Mouse (Mus musculus) Muller cell, postnatal 12 days (primary cell): Measurements from ENCODE around the gene 4931406P16Rik.
A peak's percentile ranks its signal among the peaks of the same experiment; 100 is the strongest.
"Not testable (repeated sequence)": the region's sequence is repeated elsewhere in the genome, so short reads cannot be mapped to it uniquely, and the experiment has no call there.

Experiments used
- DNase-seq: peaks from one replicate; pipeline ENCODE4 v3.0.0-alpha.2; 2015; ENCODE audit errors: inconsistent ontology term

4931406P16Rik gene

GRCm38 (mm10) chr7:34313443-34313875, at the start of gene 4931406P16Rik:
Gene 4931406P16Rik, minus strand, starts transcription at chr7:34313551.
- DNase-seq: peak; percentile 93

- DNase-seq: peak; percentile 33
Measured at GRCm38 (mm10) chr7:34355629-34356028, 42.3 kb upstream of the 4931406P16Rik start.

DNA sequence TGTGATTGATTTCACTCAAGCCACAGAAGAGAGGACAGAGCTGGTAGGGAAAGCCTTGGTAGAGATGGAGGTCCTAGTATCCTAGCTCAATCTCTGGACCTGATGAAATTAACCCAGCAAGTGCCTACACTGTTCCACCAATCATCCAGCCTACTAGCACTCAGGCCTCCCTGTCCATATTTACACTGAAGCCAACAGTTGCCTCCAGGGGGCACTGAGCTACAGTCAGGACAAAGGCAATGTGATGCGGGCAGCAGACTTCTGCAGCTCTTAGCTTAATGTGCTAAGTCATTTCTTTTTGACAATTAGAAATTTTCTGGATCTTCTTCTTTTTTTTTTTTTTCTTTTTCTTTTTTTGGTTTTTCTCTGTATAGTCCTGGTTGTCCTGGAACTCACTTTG, 38.6 kb upstream of the 4931406P16Rik start:
- no peak for DNase-seq

- no peak for DNase-seq
Measured at GRCm38 (mm10) chr7:34350166-34350565, 36.8 kb upstream of the 4931406P16Rik start.

DNA sequence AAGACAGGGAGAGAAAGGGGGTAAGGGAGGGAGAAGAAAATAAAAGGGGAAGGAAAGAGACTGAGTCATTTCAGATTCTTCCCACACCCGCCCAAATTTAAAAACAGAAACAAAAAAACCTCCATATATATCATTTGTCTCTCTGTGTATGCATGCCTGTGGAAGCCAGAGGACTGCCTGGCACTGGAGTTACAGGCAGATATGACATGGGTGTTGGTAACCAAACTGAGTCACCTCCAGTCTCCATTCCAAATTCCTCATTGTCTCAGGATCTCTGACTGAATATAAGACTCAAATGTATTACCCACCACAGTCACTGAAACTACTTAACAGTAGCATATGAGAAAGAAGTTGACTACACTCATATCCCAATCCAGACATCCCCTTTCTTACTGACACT, 34.7 kb upstream of the 4931406P16Rik start:
- peak; percentile 40 for DNase-seq

DNA sequence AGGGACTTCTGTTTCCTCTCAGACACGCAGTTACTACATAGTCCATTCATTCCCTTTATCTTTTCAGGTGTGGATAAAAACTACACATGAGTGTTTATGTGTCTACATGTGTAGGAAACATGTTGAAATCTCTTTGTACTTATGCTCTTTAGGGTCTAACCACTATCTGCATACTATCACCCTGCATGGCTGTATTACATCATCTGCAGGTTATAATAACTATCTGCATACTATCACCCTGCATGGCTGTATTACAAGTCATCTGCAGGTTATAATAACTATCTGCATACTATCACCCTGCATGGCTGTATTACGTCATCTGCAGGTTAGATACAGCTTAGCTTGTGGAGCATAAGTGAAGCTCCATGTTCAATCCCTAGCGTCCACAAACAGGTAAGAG, 33.7 kb upstream of the 4931406P16Rik start:
- no peak for DNase-seq

DNA sequence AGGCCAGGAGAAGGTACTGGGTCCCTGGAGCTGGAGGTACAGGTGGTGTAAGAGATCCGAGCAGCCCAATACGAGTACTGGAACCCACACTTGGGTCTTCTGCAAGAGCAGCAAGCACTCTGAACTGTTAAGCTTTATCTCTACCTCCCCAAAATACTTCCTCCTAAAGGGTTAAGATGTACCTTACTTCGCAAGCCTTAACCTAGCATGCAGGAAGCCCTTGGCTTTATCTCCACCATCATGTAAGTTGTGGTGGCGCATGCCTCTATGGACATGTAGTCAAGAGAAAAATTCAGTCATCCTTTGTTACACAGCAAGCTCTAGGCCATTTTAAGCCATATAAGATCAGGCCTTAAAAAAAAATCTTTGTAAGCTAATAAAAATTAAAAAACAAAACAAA, 33.2 kb upstream of the 4931406P16Rik start:
- DNase-seq: no peak

DNA sequence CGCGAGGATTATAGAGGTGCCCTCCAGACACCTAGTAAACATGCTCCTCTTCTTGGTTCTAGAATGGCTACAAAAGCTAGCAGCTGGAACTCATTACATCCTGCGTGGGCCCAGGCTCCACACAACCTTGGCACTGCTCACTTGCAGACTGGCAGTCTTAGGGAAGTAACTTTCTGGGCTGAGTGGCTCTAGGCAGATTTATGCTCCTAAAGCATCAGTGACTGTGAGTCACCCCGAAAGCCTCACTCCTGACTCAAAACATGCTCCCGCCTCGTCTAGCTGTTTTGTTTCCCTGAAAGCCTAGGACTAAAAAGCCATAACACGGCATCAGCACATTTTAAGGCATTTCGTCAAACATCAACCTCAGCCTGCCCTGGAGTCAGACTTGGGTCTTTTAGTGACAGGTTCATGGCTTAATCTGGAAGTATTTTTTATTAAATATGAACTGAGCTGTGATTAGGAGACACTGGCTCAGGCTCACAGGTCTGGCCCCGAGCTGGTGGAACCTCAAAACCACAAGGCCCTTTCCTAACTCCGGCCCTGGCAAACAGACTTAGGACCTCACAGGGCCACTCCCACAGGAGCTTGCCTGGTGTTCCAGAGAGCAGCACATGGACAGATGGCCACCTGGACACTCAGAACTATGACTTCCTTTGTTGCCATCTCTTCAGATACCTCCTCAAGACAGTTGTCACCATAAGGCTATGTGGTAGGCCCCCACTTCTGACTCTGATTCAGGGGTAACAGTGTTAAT, 28.9 kb upstream of the 4931406P16Rik start:
- peak; percentile 76 for DNase-seq

DNA sequence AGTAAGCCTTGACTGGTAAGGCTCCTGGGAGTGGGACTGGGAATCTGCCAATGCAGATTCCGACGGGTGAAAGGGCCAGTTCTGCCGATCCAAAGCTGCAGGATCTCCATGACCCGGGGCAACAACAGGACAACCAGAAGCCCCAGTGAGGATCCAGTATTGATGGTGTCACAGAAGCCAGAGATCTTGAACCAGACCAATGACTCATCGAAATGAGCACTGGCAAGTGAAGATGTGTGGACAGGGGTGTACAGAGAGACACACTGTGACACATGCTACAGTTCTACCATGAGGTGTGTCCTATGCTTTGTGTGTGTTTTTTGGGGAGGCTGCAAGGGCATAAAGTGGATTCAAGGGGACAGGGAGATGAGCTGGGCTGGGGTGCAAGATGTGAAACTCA, 27.5 kb upstream of the 4931406P16Rik start:
- no peak for DNase-seq

- peak; percentile 79 for DNase-seq
Measured at GRCm38 (mm10) chr7:34339164-34339489, 25.8 kb upstream of the 4931406P16Rik start.

DNA sequence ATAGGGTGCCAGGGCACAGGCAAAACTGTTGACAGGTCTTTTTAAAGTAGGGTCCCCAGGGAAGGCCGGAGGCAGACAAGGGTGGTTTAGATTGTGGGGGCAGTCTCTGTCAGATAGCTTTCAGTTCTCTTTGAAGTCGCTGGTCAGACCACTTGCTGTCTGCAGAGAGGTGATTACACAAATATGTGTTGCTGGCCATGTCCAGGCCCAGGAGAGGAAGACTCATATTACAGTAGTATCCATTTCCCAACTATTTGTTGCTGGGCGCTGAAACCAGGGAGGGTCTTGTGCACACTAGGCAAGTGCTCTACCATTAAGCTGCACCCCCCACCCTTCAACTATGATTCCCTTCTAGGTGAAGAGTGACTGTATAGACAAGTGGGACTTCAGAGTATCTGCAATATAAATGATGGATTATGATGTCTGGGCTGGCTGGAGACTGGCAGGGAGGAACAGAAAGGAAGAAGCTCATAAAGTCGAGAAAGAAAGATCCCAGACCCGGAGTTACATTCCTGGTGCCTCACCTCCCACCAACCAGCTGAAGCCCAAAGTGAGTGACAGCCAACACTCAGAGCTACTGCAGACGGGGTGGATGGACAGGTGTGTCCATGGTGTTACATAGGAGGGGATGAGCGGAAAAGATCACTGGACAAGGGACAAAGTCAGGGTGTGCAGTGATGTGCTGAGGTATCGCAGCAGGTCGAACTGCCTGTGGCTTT, 25.3 kb upstream of the 4931406P16Rik start:
- no peak for DNase-seq

DNA sequence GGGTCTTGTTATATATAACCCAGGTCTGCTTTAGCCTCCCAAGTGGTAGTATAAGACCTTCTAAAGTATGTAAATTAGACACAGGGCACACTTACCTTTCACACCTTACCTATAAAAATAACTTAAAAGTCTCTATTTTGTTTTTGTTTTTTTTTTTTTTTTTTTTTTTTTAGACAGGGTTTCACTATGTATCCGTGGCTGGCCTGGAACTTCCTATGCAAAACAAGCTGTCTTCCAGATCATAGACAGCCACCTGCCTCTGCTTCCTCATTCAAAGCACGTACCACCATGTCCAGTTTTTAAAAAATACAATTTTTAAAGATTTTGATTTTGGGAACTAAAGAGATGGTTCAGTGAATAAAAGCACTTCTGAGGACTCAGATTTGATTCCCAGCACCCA, 23.9 kb upstream of the 4931406P16Rik start:
- DNase-seq: no peak

DNA sequence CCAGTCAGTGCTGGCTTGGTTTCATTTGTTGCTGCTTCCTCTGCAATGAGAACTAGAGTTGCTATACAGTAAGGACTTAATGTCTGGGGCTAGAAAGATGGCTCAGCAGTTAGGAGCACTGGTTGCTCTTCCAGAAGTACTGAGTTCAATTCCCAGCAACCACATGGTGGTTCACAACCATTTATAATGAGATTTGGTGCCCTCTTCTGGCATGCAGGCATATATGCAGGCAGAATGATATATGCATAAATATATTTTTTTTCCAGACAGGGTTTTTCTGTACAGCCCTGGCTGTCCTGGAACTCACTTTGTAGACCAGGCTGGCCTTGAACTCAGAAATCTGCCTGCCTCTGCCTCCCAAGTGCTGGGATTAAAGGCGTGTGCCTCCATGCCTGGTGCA, 23.2 kb upstream of the 4931406P16Rik start:
- DNase-seq: not testable (repeated sequence)

- DNase-seq: no peak
Measured at GRCm38 (mm10) chr7:34327493-34327892, 14.1 kb upstream of the 4931406P16Rik start.

DNA sequence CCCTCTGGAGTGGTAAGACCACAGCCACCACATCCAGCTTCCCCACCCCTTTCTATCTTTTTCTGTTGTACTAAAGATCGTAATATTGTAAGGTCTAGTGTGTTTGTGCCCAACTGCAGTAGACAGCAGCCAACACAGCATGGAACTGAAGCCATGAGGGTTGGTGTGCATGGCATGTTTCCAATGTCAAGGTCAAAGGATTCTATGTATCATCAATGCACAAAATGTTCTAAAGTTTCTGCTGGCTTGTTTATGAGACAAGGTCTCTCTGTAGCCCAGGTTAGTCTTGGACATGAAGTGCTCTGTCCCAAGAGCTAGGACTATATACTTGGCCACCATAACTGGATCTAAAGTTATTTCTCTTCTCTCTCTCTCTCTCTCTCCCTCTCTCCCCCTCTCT, 11.5 kb upstream of the 4931406P16Rik start:
- DNase-seq: no peak

DNA sequence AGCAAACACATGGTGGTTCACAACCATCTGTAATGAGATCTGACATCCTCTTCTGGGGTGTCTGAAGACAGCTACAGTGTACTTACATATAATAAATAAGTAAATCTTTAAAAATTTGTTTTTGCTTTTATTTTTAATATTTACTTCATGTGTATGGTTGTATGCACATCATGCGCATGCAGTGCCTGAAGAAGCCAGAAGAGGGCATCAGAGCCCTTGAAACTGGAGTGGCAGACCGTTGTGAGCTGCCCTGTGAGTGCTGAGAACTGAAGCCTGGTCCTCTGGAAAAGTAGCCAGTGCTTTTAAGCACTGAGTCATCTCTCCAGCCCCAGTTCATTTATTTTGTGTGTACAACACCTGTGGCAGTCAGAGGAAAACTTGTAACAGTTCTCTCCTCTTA, 10.7 kb upstream of the 4931406P16Rik start:
- DNase-seq: no peak

DNA sequence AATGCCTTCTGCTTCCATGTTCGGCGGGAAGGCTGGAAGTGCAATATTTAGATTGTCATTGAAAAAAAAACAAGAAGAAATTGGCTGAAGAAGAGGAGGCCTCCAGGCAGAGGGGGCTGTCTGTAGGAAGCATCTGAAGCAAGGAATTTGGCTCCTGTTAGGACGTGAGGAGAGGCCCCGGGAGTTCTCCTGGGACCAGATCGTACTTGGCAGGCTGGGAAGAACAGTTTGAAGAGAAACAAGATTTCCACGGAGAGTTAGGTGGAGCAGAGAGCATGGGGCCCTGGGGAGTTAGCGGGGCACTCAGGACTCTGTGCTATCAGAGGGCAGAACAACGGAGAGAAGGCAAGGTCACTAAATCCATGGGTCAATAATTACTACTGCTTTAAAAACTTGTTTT, 10.0 kb upstream of the 4931406P16Rik start:
- DNase-seq: no peak

- DNase-seq: peak; percentile 53
Measured at GRCm38 (mm10) chr7:34321958-34322357, 8.6 kb upstream of the 4931406P16Rik start.

DNA sequence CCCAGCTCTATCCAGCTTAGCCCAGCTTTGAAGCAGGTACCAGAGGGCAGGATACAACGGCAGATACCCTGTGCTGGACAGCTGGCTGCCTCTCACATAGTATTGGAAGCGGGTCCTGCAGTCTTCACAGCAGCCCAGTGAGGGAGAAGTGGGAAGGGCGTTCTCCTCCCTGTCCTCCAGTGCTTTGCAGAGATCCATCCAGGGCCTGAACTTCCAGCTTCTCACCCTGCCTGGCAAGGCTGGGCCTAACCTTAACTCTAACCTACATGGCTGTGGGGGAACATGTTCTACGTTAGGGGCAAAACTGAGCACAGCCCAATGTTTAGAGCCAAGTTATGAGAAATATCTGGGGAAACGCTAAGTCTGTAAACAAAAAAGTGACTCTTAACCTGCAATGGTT, 7.8 kb upstream of the 4931406P16Rik start:
- no peak for DNase-seq

DNA sequence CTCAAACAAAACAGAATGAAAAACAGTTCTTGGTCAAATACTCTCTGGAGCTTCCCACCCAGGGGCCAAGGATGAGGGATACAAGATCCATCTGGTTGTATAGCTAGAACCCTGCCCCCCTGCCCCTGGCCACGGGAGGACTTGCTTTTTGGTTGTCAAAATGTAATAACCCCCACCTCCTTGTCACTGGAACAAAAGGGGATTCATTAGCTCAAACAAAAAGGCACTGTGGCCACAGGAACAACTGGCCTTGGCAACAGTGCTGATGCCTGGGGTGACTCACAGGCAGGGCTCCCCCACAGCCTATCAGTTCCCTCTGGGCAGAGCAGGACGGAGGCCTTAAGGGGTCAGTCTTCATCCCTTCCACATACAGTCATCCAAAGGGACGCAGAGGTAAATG, 6.6 kb upstream of the 4931406P16Rik start:
- peak; percentile 96 for DNase-seq

- DNase-seq: peak; percentile 74
Measured at GRCm38 (mm10) chr7:34319123-34319522, 5.8 kb upstream of the 4931406P16Rik start.

DNA sequence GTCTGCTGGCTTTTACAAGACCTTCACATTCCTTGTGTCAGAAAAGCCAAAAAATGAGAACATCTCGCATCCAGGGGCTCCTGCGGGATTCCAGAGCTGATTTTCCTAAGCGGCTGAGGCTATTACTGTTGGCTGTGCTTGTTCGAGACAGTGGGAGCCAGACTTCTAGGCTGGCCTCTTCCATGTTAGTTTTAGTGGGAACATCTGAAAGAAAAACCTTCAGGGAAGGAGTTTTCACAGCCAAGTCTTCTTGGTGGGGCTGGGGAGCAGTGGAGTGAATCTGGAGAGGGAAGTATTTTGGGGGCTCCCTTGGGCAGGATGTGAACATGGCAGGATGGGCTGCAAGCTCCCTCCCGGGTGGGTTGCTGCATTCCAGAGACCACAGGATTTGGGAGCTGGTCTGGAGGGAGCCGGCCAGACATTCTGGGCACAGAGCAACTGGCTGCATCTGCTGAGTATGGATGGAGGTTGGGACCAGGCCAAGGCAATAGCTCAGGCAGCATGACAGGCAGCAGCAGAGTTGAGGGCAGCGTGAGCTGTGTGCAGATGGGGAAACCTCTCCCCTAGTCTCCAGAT, 4.6 kb upstream of the 4931406P16Rik start:
- DNase-seq: peak; percentile 58
